Mouse (Mus musculus): ENCODE measurements around the gene Adrm1. TPM values are rescaled to one million over a fixed set of nuclear protein-coding genes. Genes with fewer than 3 reads are reported as not detected.

The Adrm1 gene
- polyA plus RNA-seq, 1 experiment, result not detected

DNA sequence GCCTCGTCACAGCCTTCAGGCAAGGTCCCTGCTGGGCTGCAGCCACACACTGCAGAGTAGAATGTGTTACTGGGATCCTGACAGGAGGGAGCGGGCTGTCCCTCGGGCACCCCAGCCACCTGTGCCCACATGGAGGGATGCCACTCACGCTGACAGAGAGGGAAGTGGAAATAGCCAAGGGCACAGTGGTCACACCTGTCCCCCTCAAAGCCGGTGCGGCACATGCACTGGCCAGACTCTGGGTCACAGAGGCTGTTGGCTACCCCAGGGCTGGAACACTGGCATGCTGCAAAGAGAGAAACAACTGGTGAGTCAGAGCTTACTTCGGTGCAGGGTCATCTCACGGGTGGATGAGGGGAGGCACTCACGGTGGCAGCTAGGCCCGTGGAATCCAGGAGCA lies 27.5 kb downstream of the Adrm1 start:
- WGBS, result 88% methylated on average over 10 of the region's 10 CpGs
- Histone ChIP-seq H3K27ac (ENCODE audit: insufficient read depth, low read depth, low read length) (no peak overlapping the region), H3K4me3 (ENCODE audit: insufficient read depth, low read depth, low read length) (no peak overlapping the region), H3K4me1 (ENCODE audit: control insufficient read depth, insufficient read depth, low read length) (peaks cover 15% of the 10 kb centered on the region; the same call in 1 of the 2 replicates)
- TF ChIP-seq CTCF (IDR thresholded peaks at IDR 0.05; ENCODE audit: insufficient read depth, low read depth, low read length) (no peak), POLR2A (IDR thresholded peaks at IDR 0.05; ENCODE audit: insufficient read depth, low read depth, low read length) (no peak)

DNA sequence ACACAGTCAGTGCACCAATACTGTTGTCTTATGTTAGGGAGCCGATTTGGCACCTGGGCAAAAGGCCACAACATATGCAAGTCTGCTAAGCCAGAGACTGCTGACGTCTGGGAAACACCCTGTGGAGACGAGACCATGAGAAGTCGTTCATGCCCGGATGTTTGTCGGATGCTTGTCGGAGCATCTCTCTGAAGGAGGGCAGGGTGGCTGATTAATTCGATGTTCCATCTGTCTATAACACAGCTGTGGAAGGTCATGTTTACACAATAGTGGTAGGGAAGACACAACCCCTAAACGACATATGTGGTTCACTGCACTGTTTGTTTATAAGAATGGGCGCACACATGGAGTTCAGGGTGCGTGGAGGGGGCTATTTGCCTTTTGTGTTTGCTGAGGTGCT lies 29.4 kb downstream of the Adrm1 start:
- TF ChIP-seq CTCF (IDR thresholded peaks at IDR 0.05; ENCODE audit: insufficient read depth, low read depth, low read length), result no peak
- TF ChIP-seq POLR2A (IDR thresholded peaks at IDR 0.05; ENCODE audit: insufficient read depth, low read depth, low read length), result no peak
- Histone ChIP-seq H3K4me1 (ENCODE audit: control insufficient read depth, insufficient read depth, low read length) (peaks cover 21% of the 10 kb centered on the region), H3K4me3 (ENCODE audit: insufficient read depth, low read depth, low read length) (no peak overlapping the region), H3K27ac (ENCODE audit: insufficient read depth, low read depth, low read length) (no peak overlapping the region)
- 55% methylated on average over 11 of the region's 11 CpGs for WGBS

DNA sequence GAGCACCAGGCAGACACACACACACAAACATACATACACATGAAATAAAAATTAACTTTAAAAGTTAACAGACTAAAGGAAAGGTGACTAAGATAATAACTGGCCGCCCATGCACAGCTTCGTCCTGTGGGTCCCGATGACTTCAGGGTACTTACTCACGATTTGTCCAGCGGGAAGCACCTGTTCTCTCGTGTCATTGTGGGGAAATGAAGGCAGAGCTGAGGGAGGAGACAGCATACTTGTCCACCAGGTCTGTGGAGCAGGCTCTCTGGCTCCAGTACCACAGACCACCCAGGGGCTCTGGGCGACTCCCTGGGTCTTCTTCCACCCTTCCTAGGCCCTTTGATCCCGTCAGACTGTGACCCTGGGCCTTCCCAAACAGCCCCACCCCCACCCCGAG lies 30.0 kb downstream of the Adrm1 start:
- Histone ChIP-seq H3K4me3 (ENCODE audit: insufficient read depth, low read depth, low read length) (no peak overlapping the region), H3K27ac (ENCODE audit: insufficient read depth, low read depth, low read length) (no peak overlapping the region), H3K4me1 (ENCODE audit: control insufficient read depth, insufficient read depth, low read length) (peaks cover 28% of the 10 kb centered on the region)
- TF ChIP-seq CTCF (IDR thresholded peaks at IDR 0.05; ENCODE audit: insufficient read depth, low read depth, low read length) (no peak), POLR2A (IDR thresholded peaks at IDR 0.05; ENCODE audit: insufficient read depth, low read depth, low read length) (no peak)
- 82% methylated on average over 9 of the region's 9 CpGs for WGBS

DNA sequence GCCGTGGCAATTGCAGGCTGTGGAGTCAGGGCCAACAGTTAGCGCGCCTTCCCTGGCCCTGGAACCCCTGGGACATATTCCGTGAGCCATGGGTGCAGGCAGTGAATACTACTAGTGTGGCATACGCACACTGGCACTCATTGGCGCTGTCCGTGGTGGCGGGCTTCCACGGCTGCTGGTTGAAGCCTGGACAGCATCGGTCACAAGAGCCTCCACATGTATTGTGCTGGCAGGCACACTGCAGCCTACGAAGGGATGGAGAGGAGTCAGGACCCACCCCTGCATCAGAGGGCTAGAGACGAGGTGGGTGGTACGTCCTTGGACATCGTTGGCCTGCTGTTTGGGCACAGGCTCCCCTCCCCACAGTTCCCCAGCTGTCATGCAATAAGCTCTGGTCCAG lies 31.0 kb downstream of the Adrm1 start:
- Histone ChIP-seq H3K4me3 (ENCODE audit: insufficient read depth, low read depth, low read length) (no peak overlapping the region), H3K27ac (ENCODE audit: insufficient read depth, low read depth, low read length) (no peak overlapping the region), H3K4me1 (ENCODE audit: control insufficient read depth, insufficient read depth, low read length) (peaks cover 35% of the 10 kb centered on the region)
- no peak for TF ChIP-seq POLR2A (IDR thresholded peaks at IDR 0.05; ENCODE audit: insufficient read depth, low read depth, low read length)
- TF ChIP-seq CTCF (IDR thresholded peaks at IDR 0.05; ENCODE audit: insufficient read depth, low read depth, low read length), result no peak
- 94% methylated on average over 14 of the region's 14 CpGs for WGBS

DNA sequence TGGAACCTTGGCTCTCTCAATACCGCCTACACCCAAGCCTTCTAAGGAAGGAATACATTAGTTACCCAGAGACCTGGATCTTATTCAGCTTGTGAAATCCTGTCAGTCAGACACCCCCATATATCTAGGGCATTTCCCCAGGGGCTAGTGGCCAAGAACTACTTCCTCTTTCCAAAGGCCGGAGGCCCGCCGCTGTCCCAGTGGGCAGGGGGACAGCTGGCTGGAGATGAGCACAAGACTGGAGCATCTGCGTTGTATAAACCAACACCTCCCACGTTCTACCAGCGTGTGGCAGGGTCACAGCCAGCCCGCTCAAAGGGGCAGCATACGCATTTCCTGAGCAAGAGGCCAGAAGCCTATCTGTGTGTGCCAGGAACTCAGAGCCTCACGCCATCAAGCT lies 31.5 kb downstream of the Adrm1 start:
- Histone ChIP-seq H3K27ac (ENCODE audit: insufficient read depth, low read depth, low read length) (no peak overlapping the region), H3K4me1 (ENCODE audit: control insufficient read depth, insufficient read depth, low read length) (peaks cover 37% of the 10 kb centered on the region), H3K4me3 (ENCODE audit: insufficient read depth, low read depth, low read length) (no peak overlapping the region)
- 81% methylated on average over 10 of the region's 10 CpGs for WGBS
- TF ChIP-seq CTCF (IDR thresholded peaks at IDR 0.05; ENCODE audit: insufficient read depth, low read depth, low read length), result no peak
- no peak for TF ChIP-seq POLR2A (IDR thresholded peaks at IDR 0.05; ENCODE audit: insufficient read depth, low read depth, low read length)

DNA sequence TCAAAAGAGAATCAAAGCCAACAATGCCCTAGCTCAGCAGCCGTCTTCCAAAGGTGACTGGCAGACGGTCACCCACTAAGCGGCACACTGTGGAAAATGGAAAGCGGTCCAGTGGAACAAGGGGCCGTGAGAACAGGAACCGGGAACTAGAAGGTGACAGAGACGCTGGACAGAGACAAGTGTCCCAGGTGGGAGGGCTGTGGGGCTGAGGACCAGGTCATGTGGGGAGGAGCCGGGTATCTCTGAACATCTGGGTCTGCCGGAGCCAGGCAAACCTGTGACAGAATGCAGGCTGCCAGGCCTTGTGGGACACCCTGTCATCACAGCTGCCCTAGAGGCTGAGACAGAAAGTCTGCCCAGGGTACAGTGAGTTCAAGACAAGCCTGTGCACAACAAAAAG lies 33.2 kb downstream of the Adrm1 start:
- no peak overlapping the region for H3K27ac ChIP-seq (ENCODE audit: insufficient read depth, low read depth, low read length)
- TF ChIP-seq POLR2A (IDR thresholded peaks at IDR 0.05; ENCODE audit: insufficient read depth, low read depth, low read length) (no peak), CTCF (IDR thresholded peaks at IDR 0.05; ENCODE audit: insufficient read depth, low read depth, low read length) (no peak)
- peaks cover 44% of the 10 kb centered on the region for H3K4me1 ChIP-seq (ENCODE audit: control insufficient read depth, insufficient read depth, low read length)
- 96% methylated on average over 9 of the region's 9 CpGs for WGBS
- no peak overlapping the region for H3K4me3 ChIP-seq (ENCODE audit: insufficient read depth, low read depth, low read length)

DNA sequence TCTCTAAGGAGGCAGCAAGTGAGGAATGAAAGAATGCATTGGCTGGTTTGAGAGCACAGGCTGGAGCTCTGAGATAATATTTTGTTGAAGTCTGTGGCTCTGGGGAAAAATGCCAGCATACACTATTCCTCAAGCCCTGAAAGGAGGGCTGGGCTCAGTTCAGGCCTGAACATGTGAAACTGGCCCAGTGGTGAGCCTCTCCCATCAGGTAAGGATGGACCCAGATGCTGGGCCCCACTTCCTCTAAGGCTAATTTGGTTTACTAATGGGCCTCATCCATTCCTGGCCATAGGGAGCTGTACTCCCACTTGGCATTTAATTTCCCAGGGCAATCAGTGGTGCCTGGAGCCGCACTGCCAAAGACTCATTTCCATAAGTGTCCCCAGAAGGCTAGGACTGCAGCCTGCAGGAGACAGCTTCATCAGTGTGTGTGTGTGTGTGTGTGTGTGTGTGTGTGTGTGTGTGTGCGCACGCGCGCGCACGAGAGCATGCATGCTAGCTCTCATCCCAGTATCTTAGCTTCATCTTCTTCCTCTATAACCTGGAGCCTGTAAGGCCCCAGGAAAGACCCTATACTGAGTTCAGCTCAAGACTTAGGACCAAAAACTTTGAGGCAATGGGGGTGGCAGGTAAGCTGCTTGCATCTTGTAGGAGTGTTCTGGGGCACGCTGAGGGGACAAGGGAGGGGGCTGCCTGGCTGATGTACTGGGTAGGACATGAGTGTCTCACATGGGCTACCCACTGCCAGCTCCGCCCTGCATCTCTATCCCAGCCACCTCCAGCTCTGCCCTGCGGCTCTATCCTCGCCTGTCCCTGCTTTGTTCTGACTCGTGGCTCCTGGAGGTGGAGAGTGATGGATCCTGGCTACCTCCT lies 34.0 kb downstream of the Adrm1 start:
- peaks cover 44% of the 10 kb centered on the region for H3K4me1 ChIP-seq (ENCODE audit: control insufficient read depth, insufficient read depth, low read length)
- 69% methylated on average over 12 of the region's 12 CpGs for WGBS
- peak overlapping the region; percentile 18; the same call in 1 of the 2 replicates for H3K27ac ChIP-seq (ENCODE audit: insufficient read depth, low read depth, low read length)
- H3K4me3 ChIP-seq (ENCODE audit: insufficient read depth, low read depth, low read length), result no peak overlapping the region
- TF ChIP-seq CTCF (IDR thresholded peaks at IDR 0.05; ENCODE audit: insufficient read depth, low read depth, low read length) (no peak), POLR2A (IDR thresholded peaks at IDR 0.05; ENCODE audit: insufficient read depth, low read depth, low read length) (no peak)

DNA sequence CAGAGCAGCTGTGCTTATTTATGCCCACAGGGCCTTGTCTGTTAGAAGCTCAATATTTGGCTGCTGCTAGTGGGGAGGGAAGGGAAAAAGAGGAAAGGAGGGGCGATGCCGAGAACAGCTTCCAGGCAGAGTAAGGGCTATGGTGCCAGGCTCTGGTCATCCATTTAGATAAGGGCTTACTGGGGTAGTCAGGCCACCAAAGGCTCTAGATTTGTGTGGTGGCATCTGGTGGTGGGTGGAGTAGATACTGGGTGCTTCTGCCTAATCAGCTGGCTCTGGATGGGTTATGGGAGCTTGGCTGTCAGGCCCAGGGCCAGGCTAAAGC lies 34.6 kb downstream of the Adrm1 start:
- TF ChIP-seq POLR2A (IDR thresholded peaks at IDR 0.05; ENCODE audit: insufficient read depth, low read depth, low read length) (no peak), CTCF (IDR thresholded peaks at IDR 0.05; ENCODE audit: insufficient read depth, low read depth, low read length) (no peak)
- 51% methylated on average over 2 of the region's 2 CpGs for whole genome bisulfite sequencing
- Histone ChIP-seq H3K4me3 (ENCODE audit: insufficient read depth, low read depth, low read length) (no peak overlapping the region), H3K4me1 (ENCODE audit: control insufficient read depth, insufficient read depth, low read length) (peaks cover 44% of the 10 kb centered on the region), H3K27ac (ENCODE audit: insufficient read depth, low read depth, low read length) (peak overlapping the region; percentile 18; the same call in 1 of the 2 replicates)

DNA sequence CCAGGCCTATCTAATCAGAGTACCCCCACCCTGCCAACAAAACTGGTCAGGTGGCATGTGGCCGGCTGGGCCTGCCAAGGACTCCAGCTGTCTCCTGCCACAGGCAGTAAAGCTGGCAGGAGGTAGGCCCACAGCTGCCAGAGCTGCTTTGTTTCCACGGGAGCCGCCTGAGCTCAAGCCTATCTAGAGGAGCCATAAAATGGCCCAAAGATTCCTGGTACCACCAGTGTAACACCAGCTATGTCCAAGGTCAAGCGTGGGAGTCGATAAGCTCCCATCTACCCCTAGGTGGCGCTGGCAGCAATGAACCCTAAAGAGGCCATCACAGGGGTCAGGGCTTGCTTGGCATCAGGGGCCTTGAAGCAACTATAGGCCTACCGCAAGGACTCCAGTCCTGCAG lies 36.6 kb downstream of the Adrm1 start:
- Histone ChIP-seq H3K27ac (ENCODE audit: insufficient read depth, low read depth, low read length) (no peak overlapping the region), H3K4me3 (ENCODE audit: insufficient read depth, low read depth, low read length) (no peak overlapping the region), H3K4me1 (ENCODE audit: control insufficient read depth, insufficient read depth, low read length) (peaks cover 33% of the 10 kb centered on the region)
- TF ChIP-seq CTCF (IDR thresholded peaks at IDR 0.05; ENCODE audit: insufficient read depth, low read depth, low read length) (no peak), POLR2A (IDR thresholded peaks at IDR 0.05; ENCODE audit: insufficient read depth, low read depth, low read length) (no peak)
- 54% methylated on average over 7 of the region's 7 CpGs for WGBS
